In genomic region chr1:163779336-163780115, GRCm38 (mm10) we compare ENCODE assay signal across 8 mouse cellular contexts. TPM values are rescaled to one million over a fixed set of nuclear protein-coding genes. Genes with fewer than 3 reads are reported as not detected.
DNase-seq lines count a peak whose midpoint lies in the region; ATAC-seq and TF ChIP-seq lines count a peak whose summit lies in the region.

Gene Kifap3 (plus strand): TSS chr1:163779583.

- H3K9ac ChIP-seq in hindbrain, postnatal 0 days (replicated peaks; ENCODE audit: low read length) = peak within 1 kb of the TSS; percentile 80

- TF ChIP-seq CTCF in gastrocnemius, adult 2 months (IDR thresholded peaks at IDR 0.05) = peak; percentile 92
- TF ChIP-seq CTCF in hindbrain, postnatal 0 days (IDR thresholded peaks at IDR 0.05; ENCODE audit: low read depth) = peak; percentile 96
- TF ChIP-seq CTCF in left cerebral cortex, adult 2 months (IDR thresholded peaks at IDR 0.05) = peak; percentile 95

- peaks cover 4% of the 10 kb centered on the region; the same call in 1 of the 2 replicates for H3K9me3 ChIP-seq in hindbrain, postnatal 0 days (ENCODE audit: low read length)

- ATAC-seq in common myeloid progenitor, adult 5-6 weeks (replicated peaks; ENCODE audit: low read depth, poor library complexity, severe bottlenecking) = peak; percentile 99
- peak; percentile 100 for ATAC-seq in hindbrain, postnatal 0 days
- peak; percentile 99 for ATAC-seq in megakaryocyte, adult 5-6 weeks (ENCODE audit: poor library complexity, severe bottlenecking)

- H3K4me2 ChIP-seq in hindbrain, postnatal 0 days (ENCODE audit: low read depth, low read length) = peak within 1 kb of the TSS; percentile 71

- peak within 1 kb of the TSS; percentile 94 for H3K4me3 ChIP-seq in gastrocnemius, adult 2 months
- peak within 1 kb of the TSS; percentile 85 for H3K4me3 ChIP-seq in hindbrain, postnatal 0 days (ENCODE audit: low read length)
- peak within 1 kb of the TSS; percentile 84 for H3K4me3 ChIP-seq in left cerebral cortex, adult 2 months

- peak; percentile 99 for DNase-seq in ZHBTc4 (ENCODE audit: low read depth, low spot score)
- peak; percentile 99 for DNase-seq in gastrocnemius, adult 2 months
- DNase-seq in hindbrain, postnatal 0 days (ENCODE audit: low spot score) = peak; percentile 99
- peak; percentile 98 to 99 for DNase-seq in left cerebral cortex, adult 2 months (ENCODE audit: extremely low spot score in 1 of 2, low spot score in 2 of 2)
- peak; percentile 99 for DNase-seq in right cerebral cortex, adult 2 months (ENCODE audit: low spot score in 2 of 2)
- DNase-seq in urinary bladder, postnatal 14 days (ENCODE audit: low spot score) = peak; percentile 98

- under 1% methylated on average over 47 of the region's 48 CpGs for WGBS in hindbrain, postnatal 0 days

- no peaks in the 10 kb centered on the region for H3K27me3 ChIP-seq in hindbrain, postnatal 0 days (ENCODE audit: insufficient read depth, low read length)

- intact Hi-C loops in gastrocnemius, adult 2 months (cut with DNase I) = no loop called here
- intact Hi-C loops in left cerebral cortex, adult 2 months (cut with DNase I) = loop anchor here (10.0 kb wide), 1 partner anchor 375 kb away; the partner anchor contains the start of gene Gorab

- peak within 1 kb of the TSS; percentile 87 for H3K27ac ChIP-seq in gastrocnemius, adult 2 months
- peak within 1 kb of the TSS; percentile 82 for H3K27ac ChIP-seq in hindbrain, postnatal 0 days
- peak within 1 kb of the TSS; percentile 86 for H3K27ac ChIP-seq in left cerebral cortex, adult 2 months

- H3K4me1 ChIP-seq in hindbrain, postnatal 0 days (ENCODE audit: insufficient read depth, low read length) = no peaks in the 10 kb centered on the region

- H3K36me3 ChIP-seq in hindbrain, postnatal 0 days (ENCODE audit: insufficient read depth, low read length) = peaks cover 5% of the 10 kb centered on the region; the same call in 1 of the 2 replicates

RNA-seq across cellular contexts. Expression of gene Kifap3, which starts in this region (rescaled TPM):
- 11.9 and 12.6 TPM in 2 replicates for total RNA-seq in common myeloid progenitor, adult 5-6 weeks (2017)
- 10 to 100 TPM; 20.6 to 21.9 TPM for total RNA-seq in gastrocnemius, adult 2 months (2021)
- total RNA-seq in hindbrain, postnatal 0 days (2014; rRNA removed) = 110 and 122 TPM in 2 replicates
- 123 and 125 TPM in 2 replicates for polyA plus RNA-seq in hindbrain, postnatal 0 days (2015; fragmentation: Nextera tagmentation; extraction: Ambion mirVana)
- 100 to 1,000 TPM; 191 to 199 TPM for total RNA-seq in left cerebral cortex, adult 2 months (2021)
- total RNA-seq in megakaryocyte, adult 5-6 weeks (2015) = 5.3 and 7.0 TPM in 2 replicates
- 5.8 and 6.1 TPM in 2 replicates for total RNA-seq in megakaryocyte, adult 5-6 weeks (2017)

Comparison
In these comparisons a context has a peak if more than half of its experiments do, and no peak if none do; other contexts are left out.
1. Peak in every context shown above with its lines: DNase-seq, ATAC-seq, H3K4me3 ChIP-seq and H3K27ac ChIP-seq.